Mouse (Mus musculus) liver, embryonic 16.5 days (tissue): ENCODE data around the gene Hmgn2. TPM values are rescaled to one million over a fixed set of nuclear protein-coding genes. Genes with fewer than 3 reads are reported as not detected.
A peak's percentile ranks its signal among the peaks of the same experiment; 100 is the strongest.

Experiments used
- ATAC-seq: fragments of 200-750 bp; cut with Nextera tagmentation; 2 replicates; pipeline ENCODE4 v1.8.0; 2017; ENCODE audit warnings: low read depth, mild to moderate bottlenecking, moderate number of reproducible peaks, moderate library complexity
- H3K27ac ChIP-seq: fragments of 300-500 bp; sonication (generic); 2 replicates; pipeline ENCODE4 v1.5.1; 2014; ENCODE audit warnings: mild to moderate bottlenecking, low read length
- H3K27me3 ChIP-seq: fragments of 300-500 bp; sonication (generic); 2 replicates; pipeline ENCODE4 v1.6.1; 2014; ENCODE audit warnings: low read depth, low read length, mixed read lengths; ENCODE audit not compliant: control insufficient read depth, insufficient read depth
- H3K36me3 ChIP-seq: fragments of 300-500 bp; sonication (generic); 2 replicates; pipeline ENCODE4 v1.6.1; 2014; ENCODE audit warnings: mild to moderate bottlenecking; ENCODE audit not compliant: control insufficient read depth, insufficient read depth
- H3K4me1 ChIP-seq: fragments of 300-500 bp; sonication (generic); 2 replicates; pipeline ENCODE4 v1.6.1; 2014; ENCODE audit warnings: low read depth, low read length, mixed read lengths; ENCODE audit not compliant: control insufficient read depth
- H3K4me2 ChIP-seq: fragments of 300-500 bp; sonication (generic); 2 replicates; pipeline ENCODE4 v1.6.1; 2014; ENCODE audit warnings: low read depth, low read length, mixed read lengths
- H3K4me3 ChIP-seq: fragments of 300-500 bp; sonication (generic); 2 replicates; pipeline ENCODE4 v1.5.1; 2014; ENCODE audit warnings: low read depth, mild to moderate bottlenecking, low read length
- H3K9ac ChIP-seq: fragments of 300-500 bp; sonication (generic); 2 replicates; pipeline ENCODE4 v1.6.1; 2014; ENCODE audit warnings: low read depth, low read length
- H3K9me3 ChIP-seq: fragments of 300-500 bp; sonication (generic); replicated peaks from 2 replicates; pipeline ENCODE4 v1.6.1; 2016; ENCODE audit warnings: low read length; ENCODE audit not compliant: control insufficient read depth
- WGBS: fragments of 180-500 bp; shearing (Covaris S2); extraction: QIAGEN DNeasy Blood & Tissue Kit; methylation state at CpG from one replicate; pipeline ENCODE4 v1.1.7; 2014; ENCODE audit not compliant: insufficient replicate concordance; 5-methylcytosine and 5-hydroxymethylcytosine counted together
- polyA plus RNA-seq: library from polyadenylated mRNA; unstranded; fragments of >200 nt; fragmentation: Nextera tagmentation; extraction: Ambion mirVana; gene quantifications from 2 replicates; pipeline ENCODE4 v1.2.1, GENCODE M21; 2015

Hmgn2 gene
- polyA plus RNA-seq, 1 experiment from 2014 or later, result 517 TPM

GRCm38 (mm10) chr4:134005581-134006358 is 37.3 kb upstream of the Hmgn2 start:
- 57% methylated on average over 12 of the region's 12 CpGs for WGBS
- no peak for ATAC-seq
- Histone ChIP-seq H3K27ac (no peak overlapping the region), H3K9ac (no peak overlapping the region), H3K36me3 (no peaks in the 10 kb centered on the region), H3K4me1 (peaks cover 7% of the 10 kb centered on the region), H3K9me3 (no peaks in the 10 kb centered on the region), H3K4me2 (no peak overlapping the region), H3K4me3 (no peak overlapping the region), H3K27me3 (no peaks in the 10 kb centered on the region)

DNA sequence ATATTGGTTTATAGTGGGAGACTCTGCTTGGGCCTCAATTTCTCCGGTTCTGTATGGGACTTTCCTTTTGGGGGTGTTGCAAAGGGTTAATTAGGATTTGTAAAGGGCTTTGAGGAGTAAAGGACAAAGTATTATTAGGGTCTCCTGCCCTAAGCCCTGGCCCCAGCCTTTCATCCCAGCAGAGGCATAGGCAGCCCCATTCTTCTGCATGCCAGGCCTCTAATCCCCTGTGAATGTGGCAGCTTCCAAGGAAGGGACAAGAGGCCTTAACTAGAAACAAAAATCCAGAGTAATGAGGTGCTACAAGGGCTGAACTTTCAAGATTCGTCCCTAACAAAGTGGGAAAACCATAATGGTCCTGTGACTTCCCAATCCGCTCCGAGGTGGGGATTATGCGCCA is 34.5 kb upstream of the Hmgn2 start:
- Histone ChIP-seq H3K4me3 (no peak overlapping the region), H3K27me3 (no peaks in the 10 kb centered on the region)
- WGBS, result 63% methylated on average over 5 of the region's 5 CpGs

GRCm38 (mm10) chr4:134002246-134002645 is 33.8 kb upstream of the Hmgn2 start:
- Histone ChIP-seq H3K4me2 (no peak overlapping the region), H3K9me3 (no peaks in the 10 kb centered on the region), H3K4me1 (peaks cover 12% of the 10 kb centered on the region), H3K4me3 (no peak overlapping the region), H3K27ac (no peak overlapping the region), H3K27me3 (no peaks in the 10 kb centered on the region), H3K36me3 (no peaks in the 10 kb centered on the region), H3K9ac (no peak overlapping the region)
- 54% methylated on average over 4 of the region's 4 CpGs for WGBS
- ATAC-seq, result no peak

More for the DNA sequence above, 34.5 kb upstream of the Hmgn2 start:
- no peak for ATAC-seq
- no peak overlapping the region for H3K4me2 ChIP-seq
- H3K4me1 ChIP-seq, result peaks cover 12% of the 10 kb centered on the region
- no peaks in the 10 kb centered on the region for H3K36me3 ChIP-seq
- no peak overlapping the region for H3K27ac ChIP-seq
- no peaks in the 10 kb centered on the region for H3K9me3 ChIP-seq
- H3K9ac ChIP-seq, result no peak overlapping the region

GRCm38 (mm10) chr4:134001710-134002109 is 33.3 kb upstream of the Hmgn2 start:
- no peak for ATAC-seq
- Histone ChIP-seq H3K27me3 (no peaks in the 10 kb centered on the region), H3K27ac (no peak overlapping the region), H3K4me1 (peaks cover 12% of the 10 kb centered on the region), H3K4me2 (no peak overlapping the region), H3K4me3 (no peak overlapping the region), H3K9me3 (no peaks in the 10 kb centered on the region), H3K36me3 (no peaks in the 10 kb centered on the region), H3K9ac (no peak overlapping the region)
- WGBS, result 61% methylated on average over 10 of the region's 10 CpGs

- H3K9me3 ChIP-seq, result no peaks in the 10 kb centered on the region
- H3K4me3 ChIP-seq, result peak within 1 kb of the TSS; percentile 86
- H3K27me3 ChIP-seq, result no peaks in the 10 kb centered on the region
- H3K4me1 ChIP-seq, result peaks cover 12% of the 10 kb centered on the region
- H3K36me3 ChIP-seq, result 0 out of 2 replicates have a peak, but pooled peaks cover 3% of the 10 kb centered on the region
- peak within 1 kb of the TSS; percentile 48; the same call in 1 of the 2 replicates for H3K27ac ChIP-seq
- peak within 1 kb of the TSS; percentile 94 for H3K4me2 ChIP-seq
- 1% methylated on average over 49 of the region's 49 CpGs for WGBS
- peak within 1 kb of the TSS; percentile 78 for H3K9ac ChIP-seq
- peak; percentile 97 for ATAC-seq
Observed at GRCm38 (mm10) chr4:134000466-134001438, 32.3 kb upstream of the Hmgn2 start, which contains the start of gene Dhdds. Gene Dhdds, minus strand, starts transcription at chr4:134000918.

GRCm38 (mm10) chr4:133994697-133995096 is 26.2 kb upstream of the Hmgn2 start:
- H3K27me3 ChIP-seq, result no peaks in the 10 kb centered on the region
- H3K9ac ChIP-seq, result no peak overlapping the region
- H3K9me3 ChIP-seq, result no peaks in the 10 kb centered on the region
- no peak overlapping the region for H3K4me3 ChIP-seq
- 73% methylated on average over 8 of the region's 8 CpGs for WGBS
- peaks cover 23% of the 10 kb centered on the region for H3K36me3 ChIP-seq
- ATAC-seq, result no peak
- peaks cover 3% of the 10 kb centered on the region for H3K4me1 ChIP-seq
- H3K4me2 ChIP-seq, result no peak overlapping the region
- no peak overlapping the region for H3K27ac ChIP-seq

DNA sequence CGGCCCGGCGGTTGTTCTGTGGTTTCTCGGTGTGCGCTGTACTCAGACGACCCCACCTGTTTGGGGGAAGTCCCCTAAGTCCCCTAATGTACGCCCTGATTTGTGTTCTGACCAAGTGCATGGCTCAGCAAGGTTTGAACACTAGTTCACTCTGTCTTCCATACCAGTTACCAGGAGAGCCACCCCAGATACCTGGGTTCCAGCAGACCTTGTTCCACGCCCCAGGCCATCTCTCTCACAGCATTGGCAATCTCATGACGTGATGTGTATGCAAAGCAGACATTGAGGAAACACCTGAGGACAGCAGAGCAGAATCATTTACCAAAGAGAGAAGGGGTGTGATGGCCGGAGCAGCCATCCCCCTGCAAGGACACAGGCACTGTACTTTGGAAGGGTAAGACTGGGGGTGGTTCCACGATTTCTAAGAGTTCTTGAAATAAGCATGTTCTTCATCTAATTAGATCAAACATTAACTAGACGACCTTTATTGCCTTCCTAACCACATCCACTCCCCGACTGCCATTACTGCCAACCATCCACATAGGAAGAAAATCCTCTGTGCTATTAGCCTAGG is 22.7 kb upstream of the Hmgn2 start:
- H3K4me2 ChIP-seq, result no peak overlapping the region
- WGBS, result 77% methylated on average over 13 of the region's 13 CpGs
- H3K4me3 ChIP-seq, result no peak overlapping the region
- H3K9ac ChIP-seq, result no peak overlapping the region
- no peaks in the 10 kb centered on the region for H3K9me3 ChIP-seq
- no peak for ATAC-seq
- no peak overlapping the region for H3K27ac ChIP-seq
- no peaks in the 10 kb centered on the region for H3K27me3 ChIP-seq
- no peaks in the 10 kb centered on the region for H3K4me1 ChIP-seq
- H3K36me3 ChIP-seq, result peaks cover 24% of the 10 kb centered on the region

DNA sequence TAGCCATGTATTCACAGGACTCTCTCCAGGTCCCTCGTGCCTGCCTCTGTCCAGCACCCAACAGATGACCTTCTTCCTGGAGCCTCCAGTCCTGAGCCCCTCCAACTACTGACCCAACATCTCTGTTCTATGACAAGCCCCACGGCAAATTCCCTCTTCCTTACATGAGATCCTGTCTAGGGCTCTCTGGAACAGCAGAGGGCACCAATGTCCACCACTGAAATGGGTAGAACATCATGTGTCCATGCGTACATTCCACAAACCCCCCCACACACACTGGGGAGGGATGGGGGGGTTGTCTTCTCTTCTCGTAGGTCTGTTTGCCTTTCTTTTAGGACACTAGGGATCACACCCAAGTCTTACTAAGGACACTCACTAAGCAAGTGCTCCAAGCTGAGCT is 21.6 kb upstream of the Hmgn2 start:
- Histone ChIP-seq H3K9ac (no peak overlapping the region), H3K9me3 (no peaks in the 10 kb centered on the region), H3K4me1 (no peaks in the 10 kb centered on the region), H3K27me3 (no peaks in the 10 kb centered on the region), H3K4me2 (no peak overlapping the region), H3K4me3 (no peak overlapping the region), H3K36me3 (peaks cover 22% of the 10 kb centered on the region), H3K27ac (no peak overlapping the region)
- 65% methylated on average over 4 of the region's 4 CpGs for WGBS
- no peak for ATAC-seq
